Mouse (Mus musculus) myocyte (in vitro differentiated cells): Measurements from ENCODE around the gene Myo15b.

Experiments used
- CEBPB ChIP-seq: IDR thresholded peaks from 2 replicates; pipeline ENCODE4 v1.6.1; 2011; ENCODE audit warnings: mild to moderate bottlenecking, moderate library complexity; ENCODE audit not compliant: poor library complexity, insufficient read depth, severe bottlenecking
- E2F4 ChIP-seq: IDR thresholded peaks from one replicate; pipeline ENCODE4 v1.6.1; 2011; ENCODE audit warnings: mild to moderate bottlenecking, control low read depth, moderate library complexity; ENCODE audit not compliant: insufficient read depth
- MAX ChIP-seq: IDR thresholded peaks from one replicate; pipeline ENCODE4 v1.6.1; 2011; ENCODE audit warnings: low read depth, mild to moderate bottlenecking, control low read depth
- MYOD1 ChIP-seq, 3 experiments: IDR thresholded peaks; one replicate each; pipeline ENCODE4 v1.6.1; 2011; ENCODE audit warnings: control low read depth in 2 of 3, low read depth in 2 of 3, mild to moderate bottlenecking in 2 of 3, moderate library complexity in 1 of 3; ENCODE audit not compliant: insufficient read length in 2 of 3, control insufficient read depth in 1 of 3
- MYOG ChIP-seq, 3 experiments: IDR thresholded peaks; one replicate each; pipeline ENCODE4 v1.6.1; 2011; ENCODE audit warnings: control low read depth in 2 of 3, low read depth in 2 of 3, mild to moderate bottlenecking in 2 of 3; ENCODE audit not compliant: insufficient read length in 2 of 3, control insufficient read depth in 1 of 3, insufficient read depth in 1 of 3
- POLR2A ChIP-seq: IDR thresholded peaks from one replicate; pipeline ENCODE4 v1.6.1; 2011; ENCODE audit warnings: low read depth, mild to moderate bottlenecking, control low read depth, moderate library complexity; ENCODE audit not compliant: insufficient read length
- POLR2AphosphoS2 ChIP-seq: IDR thresholded peaks from one replicate; pipeline ENCODE4 v1.6.1; 2011; ENCODE audit warnings: low read depth, control low read depth; ENCODE audit not compliant: insufficient read length
- REST ChIP-seq: IDR thresholded peaks from one replicate; pipeline ENCODE4 v1.6.1; 2011; ENCODE audit warnings: mild to moderate bottlenecking, control low read depth, moderate library complexity; ENCODE audit not compliant: insufficient read depth, insufficient read length
- SRF ChIP-seq: IDR thresholded peaks from one replicate; pipeline ENCODE4 v1.6.1; 2011; ENCODE audit warnings: low read depth; ENCODE audit not compliant: control insufficient read depth, insufficient read length
- TCF12 ChIP-seq: IDR thresholded peaks from one replicate; pipeline ENCODE4 v1.6.1; 2011; ENCODE audit warnings: mild to moderate bottlenecking, control low read depth; ENCODE audit not compliant: poor library complexity, insufficient read depth, severe bottlenecking
- USF1 ChIP-seq: IDR thresholded peaks from one replicate; pipeline ENCODE4 v1.6.1; 2011; ENCODE audit warnings: low read depth, mild to moderate bottlenecking, control low read depth, moderate library complexity

- TF ChIP-seq MAX (no peak), POLR2A (no peak), TCF12 (no peak), E2F4 (no peak), USF1 (no peak), POLR2AphosphoS2 (peak; percentile 55), MYOG (IDR thresholded peaks at IDR 0.05; ENCODE audit: control insufficient read depth in 1 of 3, insufficient read depth in 1 of 3, insufficient read length in 2 of 3, low read depth in 2 of 3) (peak in 1 of 3 experiments; percentile 33), REST (no peak), MYOD1 (IDR thresholded peaks at IDR 0.05; ENCODE audit: control insufficient read depth in 1 of 3, insufficient read length in 2 of 3, low read depth in 2 of 3) (no peak), SRF (no peak), CEBPB (no peak)
These were observed 47.0 kb downstream of the Myo15b start for GRCm38 (mm10) chr11:115904956-115905790.
